Mouse (Mus musculus) kidney, embryonic 16.5 days (tissue): ENCODE results near the gene Polr1d. TPM values are rescaled to one million over a fixed set of nuclear protein-coding genes. Genes with fewer than 3 reads are reported as not detected.

Source experiments
- ATAC-seq: fragments of 200-750 bp; cut with Nextera tagmentation; 2 replicates; pipeline ENCODE4 v1.8.0; 2017; ENCODE audit warnings: moderate TSS enrichment; ENCODE audit not compliant: low FRiP score, low TSS enrichment
- H3K27ac ChIP-seq: fragments of 300-500 bp; sonication (generic); 2 replicates; pipeline ENCODE4 v1.5.1; 2014; ENCODE audit warnings: low read length
- H3K27me3 ChIP-seq: fragments of 300-500 bp; sonication (generic); 2 replicates; pipeline ENCODE4 v1.6.1; 2014; ENCODE audit warnings: low read length, control low read depth, mixed read lengths; ENCODE audit not compliant: insufficient read depth
- H3K36me3 ChIP-seq: fragments of 300-500 bp; sonication (generic); 2 replicates; pipeline ENCODE4 v1.6.1; 2014; ENCODE audit warnings: low read length, control low read depth, mixed read lengths; ENCODE audit not compliant: insufficient read depth
- H3K4me1 ChIP-seq: fragments of 300-500 bp; sonication (generic); 2 replicates; pipeline ENCODE4 v1.6.1; 2014; ENCODE audit warnings: low read length, control low read depth, mixed read lengths; ENCODE audit not compliant: insufficient read depth
- H3K4me2 ChIP-seq: fragments of 300-500 bp; sonication (generic); replicated peaks from 2 replicates; pipeline ENCODE4 v1.6.1; 2014; ENCODE audit warnings: low read depth, low read length
- H3K4me3 ChIP-seq: fragments of 300-500 bp; sonication (generic); 2 replicates; pipeline ENCODE4 v1.5.1; 2014; ENCODE audit warnings: mild to moderate bottlenecking, low read length
- H3K9ac ChIP-seq: fragments of 300-500 bp; sonication (generic); replicated peaks from 2 replicates; pipeline ENCODE4 v1.6.1; 2014; ENCODE audit warnings: low read length
- H3K9me3 ChIP-seq: fragments of 300-500 bp; sonication (generic); 2 replicates; pipeline ENCODE4 v1.6.1; 2016; ENCODE audit warnings: low read length, control low read depth
- WGBS: fragments of 180-500 bp; shearing (Covaris S2); extraction: QIAGEN DNeasy Blood & Tissue Kit; methylation state at CpG from one replicate; pipeline ENCODE4 v1.1.7; 2014; 5-methylcytosine and 5-hydroxymethylcytosine counted together
- polyA plus RNA-seq: library from polyadenylated mRNA; unstranded; fragments of >200 nt; fragmentation: Nextera tagmentation; extraction: Ambion mirVana; gene quantifications from 2 replicates; pipeline ENCODE4 v1.2.1, GENCODE M21; 2015

Gene Polr1d
- polyA plus RNA-seq, 1 experiment from 2014 or later = 137 TPM

- Histone ChIP-seq H3K36me3 (no peaks in the 10 kb centered on the region), H3K9ac (no peak overlapping the region), H3K4me2 (no peak overlapping the region), H3K27me3 (0 out of 2 replicates have a peak, but pooled peaks cover 3% of the 10 kb centered on the region), H3K27ac (no peak overlapping the region), H3K4me3 (no peak overlapping the region), H3K9me3 (no peaks in the 10 kb centered on the region), H3K4me1 (peaks cover 31% of the 10 kb centered on the region)
- WGBS = 88% methylated on average over 6 of the region's 6 CpGs
- ATAC-seq = no peak
Observed at GRCm38 (mm10) chr5:147054328-147054727, 22.5 kb upstream of the Polr1d start.

GRCm38 (mm10) chr5:147054747-147055270, 22.0 kb upstream of the Polr1d start:
- no peak overlapping the region for H3K27ac ChIP-seq
- WGBS = 93% methylated on average over 2 of the region's 2 CpGs
- ATAC-seq = no peak

GRCm38 (mm10) chr5:147055572-147056245, 21.1 kb upstream of the Polr1d start:
- 88% methylated on average over 6 of the region's 6 CpGs for WGBS
- no peak for ATAC-seq
- Histone ChIP-seq H3K4me2 (no peak overlapping the region), H3K27me3 (0 out of 2 replicates have a peak, but pooled peaks cover 3% of the 10 kb centered on the region), H3K9me3 (no peaks in the 10 kb centered on the region), H3K27ac (no peak overlapping the region), H3K4me1 (peaks cover 18% of the 10 kb centered on the region), H3K9ac (no peak overlapping the region), H3K4me3 (no peak overlapping the region), H3K36me3 (no peaks in the 10 kb centered on the region)

More at GRCm38 (mm10) chr5:147054747-147055270, 22.0 kb upstream of the Polr1d start:
- no peaks in the 10 kb centered on the region for H3K9me3 ChIP-seq
- 0 out of 2 replicates have a peak, but pooled peaks cover 3% of the 10 kb centered on the region for H3K27me3 ChIP-seq
- no peaks in the 10 kb centered on the region for H3K36me3 ChIP-seq
- peaks cover 26% of the 10 kb centered on the region for H3K4me1 ChIP-seq
- H3K9ac ChIP-seq = no peak overlapping the region
- H3K4me2 ChIP-seq = no peak overlapping the region
- no peak overlapping the region for H3K4me3 ChIP-seq

- Histone ChIP-seq H3K9me3 (no peaks in the 10 kb centered on the region), H3K4me3 (no peak overlapping the region), H3K4me1 (peaks cover 8% of the 10 kb centered on the region), H3K4me2 (no peak overlapping the region), H3K9ac (no peak overlapping the region), H3K27me3 (no peaks in the 10 kb centered on the region), H3K27ac (no peak overlapping the region), H3K36me3 (no peaks in the 10 kb centered on the region)
- no peak for ATAC-seq
- WGBS = 83% methylated on average over 10 of the region's 10 CpGs
Observed at GRCm38 (mm10) chr5:147056712-147057290, 20.0 kb upstream of the Polr1d start.

GRCm38 (mm10) chr5:147057626-147058414, 19.0 kb upstream of the Polr1d start:
- Histone ChIP-seq H3K4me3 (no peak overlapping the region), H3K36me3 (no peaks in the 10 kb centered on the region), H3K27me3 (no peaks in the 10 kb centered on the region), H3K9ac (no peak overlapping the region), H3K4me1 (no peaks in the 10 kb centered on the region), H3K9me3 (no peaks in the 10 kb centered on the region), H3K27ac (no peak overlapping the region), H3K4me2 (no peak overlapping the region)
- no peak for ATAC-seq
- WGBS = 79% methylated on average over 9 of the region's 9 CpGs

- H3K4me1 ChIP-seq = no peaks in the 10 kb centered on the region
- no peaks in the 10 kb centered on the region for H3K9me3 ChIP-seq
- 92% methylated on average over 5 of the region's 5 CpGs for WGBS
- no peak overlapping the region for H3K9ac ChIP-seq
- no peaks in the 10 kb centered on the region for H3K27me3 ChIP-seq
- no peak for ATAC-seq
- no peaks in the 10 kb centered on the region for H3K36me3 ChIP-seq
- no peak overlapping the region for H3K4me2 ChIP-seq
- no peak overlapping the region for H3K27ac ChIP-seq
- no peak overlapping the region for H3K4me3 ChIP-seq
Observed at GRCm38 (mm10) chr5:147058661-147059060, 18.2 kb upstream of the Polr1d start.

- no peaks in the 10 kb centered on the region for H3K36me3 ChIP-seq
- H3K4me2 ChIP-seq = no peak overlapping the region
- H3K9ac ChIP-seq = no peak overlapping the region
- H3K9me3 ChIP-seq = no peaks in the 10 kb centered on the region
- no peak for ATAC-seq
- 77% methylated on average over 9 of the region's 9 CpGs for WGBS
- H3K27ac ChIP-seq = no peak overlapping the region
- H3K4me1 ChIP-seq = no peaks in the 10 kb centered on the region
- H3K4me3 ChIP-seq = no peak overlapping the region
- H3K27me3 ChIP-seq = no peaks in the 10 kb centered on the region
Observed at GRCm38 (mm10) chr5:147059319-147059718, 17.5 kb upstream of the Polr1d start.

GRCm38 (mm10) chr5:147060024-147060423, 16.8 kb upstream of the Polr1d start:
- Histone ChIP-seq H3K4me1 (no peaks in the 10 kb centered on the region), H3K4me3 (no peak overlapping the region), H3K9me3 (no peaks in the 10 kb centered on the region), H3K27ac (no peak overlapping the region), H3K27me3 (no peaks in the 10 kb centered on the region), H3K4me2 (no peak overlapping the region), H3K9ac (no peak overlapping the region), H3K36me3 (no peaks in the 10 kb centered on the region)
- ATAC-seq = no peak
- 94% methylated on average over 2 of the region's 2 CpGs for WGBS

- Histone ChIP-seq H3K27me3 (no peaks in the 10 kb centered on the region), H3K27ac (no peak overlapping the region), H3K36me3 (no peaks in the 10 kb centered on the region), H3K4me1 (no peaks in the 10 kb centered on the region), H3K4me3 (no peak overlapping the region), H3K4me2 (no peak overlapping the region), H3K9me3 (no peaks in the 10 kb centered on the region), H3K9ac (no peak overlapping the region)
- ATAC-seq = no peak
- WGBS = 75% methylated on average over 8 of the region's 8 CpGs
Observed at GRCm38 (mm10) chr5:147063215-147063661, 13.6 kb upstream of the Polr1d start.
